Mouse (Mus musculus): Measurements from ENCODE around the gene Atp6v0c. TPM values are rescaled to one million over a fixed set of nuclear protein-coding genes. Genes with fewer than 3 reads are reported as not detected.

Atp6v0c gene
- polyA plus RNA-seq, 1 experiment from 2014 or later, result 499 TPM

GRCm38 (mm10) chr17:24156394-24156793, 13.1 kb downstream of the Atp6v0c start:
- no peak overlapping the region for H3K27ac ChIP-seq (ENCODE audit: low read depth, low read length)
- DNase-seq (ENCODE audit: low spot score) (no peak), ATAC-seq (replicated peaks; ENCODE audit: low FRiP score) (no peak)
- no peaks in the 10 kb centered on the region for H3K9me3 ChIP-seq (ENCODE audit: control insufficient read depth, low read length)
- no peak overlapping the region for H3K4me2 ChIP-seq
- H3K4me3 ChIP-seq (ENCODE audit: low read depth, low read length), result no peak overlapping the region
- H3K36me3 ChIP-seq (ENCODE audit: control insufficient read depth, insufficient read depth, low read length), result peaks cover 5% of the 10 kb centered on the region; the same call in 1 of the 2 replicates
- peaks cover 14% of the 10 kb centered on the region for H3K4me1 ChIP-seq (replicated peaks; ENCODE audit: control insufficient read depth, insufficient read depth, low read length)
- H3K9ac ChIP-seq (ENCODE audit: low read depth, low read length), result no peak overlapping the region
- 87% methylated on average over 3 of the region's 3 CpGs for whole genome bisulfite sequencing
- no peaks in the 10 kb centered on the region for H3K27me3 ChIP-seq (replicated peaks; ENCODE audit: control insufficient read depth, insufficient read depth, low read length)

DNA sequence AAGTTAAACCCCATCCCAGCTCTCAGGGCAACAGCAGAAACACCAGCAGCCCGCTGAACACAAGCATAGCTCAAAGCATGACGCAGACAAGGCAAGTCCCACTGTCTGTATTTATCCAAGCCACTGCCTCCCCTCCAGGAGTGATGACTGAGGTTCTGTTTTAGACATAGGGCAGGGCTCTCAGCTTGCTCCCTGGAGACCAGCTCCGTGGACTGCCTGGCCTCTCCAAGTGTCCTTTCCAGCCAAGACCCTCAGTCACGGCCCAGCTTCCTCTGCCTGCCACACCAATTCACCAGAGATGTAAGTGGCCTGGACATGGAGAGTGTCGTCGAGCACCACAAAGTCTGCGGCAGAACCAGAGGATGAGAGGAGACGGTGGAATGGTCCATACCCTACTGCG, 13.8 kb downstream of the Atp6v0c start:
- WGBS, result 89% methylated on average over 9 of the region's 9 CpGs
- H3K4me1 ChIP-seq (replicated peaks; ENCODE audit: control insufficient read depth, insufficient read depth, low read length), result peaks cover 15% of the 10 kb centered on the region
- H3K9ac ChIP-seq (ENCODE audit: low read depth, low read length), result no peak overlapping the region
- H3K36me3 ChIP-seq (ENCODE audit: control insufficient read depth, insufficient read depth, low read length), result peaks cover 5% of the 10 kb centered on the region; the same call in 1 of the 2 replicates
- no peaks in the 10 kb centered on the region for H3K9me3 ChIP-seq (ENCODE audit: control insufficient read depth, low read length)
- H3K4me3 ChIP-seq (ENCODE audit: low read depth, low read length), result no peak overlapping the region
- no peaks in the 10 kb centered on the region for H3K27me3 ChIP-seq (replicated peaks; ENCODE audit: control insufficient read depth, insufficient read depth, low read length)
- ATAC-seq (replicated peaks; ENCODE audit: low FRiP score) (no peak), DNase-seq (ENCODE audit: low spot score) (no peak)
- H3K27ac ChIP-seq (ENCODE audit: low read depth, low read length), result no peak overlapping the region
- H3K4me2 ChIP-seq, result no peak overlapping the region

DNA sequence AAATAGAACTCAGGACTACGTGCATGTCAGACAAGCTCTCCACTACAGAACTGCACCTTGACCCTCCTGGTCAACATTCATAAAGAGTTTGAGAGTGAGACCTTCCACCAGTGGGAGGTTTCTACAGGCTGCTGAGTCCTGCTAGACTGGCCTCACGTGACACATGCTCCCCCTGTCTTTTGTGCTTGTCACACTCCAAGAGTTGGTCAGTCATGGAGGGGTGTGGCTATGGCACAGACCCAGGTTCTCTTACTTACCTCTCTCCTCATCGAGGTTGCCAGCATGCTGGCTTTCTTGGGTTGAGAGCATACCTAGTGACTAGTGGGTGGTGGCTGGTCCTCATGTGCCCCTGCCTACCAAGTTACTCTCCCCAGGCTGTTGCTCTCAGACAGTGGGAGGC, 15.0 kb downstream of the Atp6v0c start:
- no peak overlapping the region for H3K4me3 ChIP-seq (ENCODE audit: low read depth, low read length)
- ATAC-seq (replicated peaks; ENCODE audit: low FRiP score), result no peak
- no peaks in the 10 kb centered on the region for H3K9me3 ChIP-seq (ENCODE audit: control insufficient read depth, low read length)
- 74% methylated on average over 3 of the region's 3 CpGs for WGBS
- H3K4me1 ChIP-seq (replicated peaks; ENCODE audit: control insufficient read depth, insufficient read depth, low read length), result peaks cover 15% of the 10 kb centered on the region
- H3K27me3 ChIP-seq (replicated peaks; ENCODE audit: control insufficient read depth, insufficient read depth, low read length), result no peaks in the 10 kb centered on the region
- H3K27ac ChIP-seq (ENCODE audit: low read depth, low read length), result no peak overlapping the region
- H3K4me2 ChIP-seq, result no peak overlapping the region
- H3K9ac ChIP-seq (ENCODE audit: low read depth, low read length), result no peak overlapping the region
- peaks cover 5% of the 10 kb centered on the region; the same call in 1 of the 2 replicates for H3K36me3 ChIP-seq (ENCODE audit: control insufficient read depth, insufficient read depth, low read length)
- no peak for DNase-seq (ENCODE audit: low spot score)

DNA sequence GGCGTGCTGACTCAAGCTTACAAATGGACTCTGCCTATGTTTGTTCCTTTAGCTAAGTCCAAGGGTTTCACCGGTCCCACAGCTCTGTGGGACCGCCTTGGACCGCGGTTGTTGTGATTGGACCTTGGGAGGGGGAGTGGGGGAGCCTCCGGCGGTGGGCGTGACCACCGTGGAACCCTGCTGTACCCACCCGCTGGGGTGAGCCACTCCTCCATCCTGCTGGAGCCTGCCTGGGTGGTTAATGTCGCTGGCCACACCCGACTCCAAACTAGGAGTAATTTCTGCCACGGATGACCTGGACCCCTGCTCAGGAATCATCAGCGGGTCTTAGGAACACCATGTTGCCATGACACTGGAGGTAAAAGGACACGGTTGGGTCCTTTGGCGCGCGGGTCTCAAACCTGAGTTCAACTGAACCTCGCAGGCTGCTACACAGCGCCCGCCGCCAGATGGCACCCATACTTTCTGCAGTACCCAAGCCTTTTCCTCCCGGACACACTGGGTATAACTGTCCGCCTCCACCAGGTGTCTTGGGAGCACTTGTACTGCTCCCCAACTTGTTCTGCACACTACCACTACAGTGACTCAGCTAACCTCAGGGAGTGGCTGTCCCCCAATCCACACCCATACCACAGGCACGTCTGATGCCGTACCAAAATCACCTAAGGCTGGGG, 17.5 kb downstream of the Atp6v0c start:
- H3K9ac ChIP-seq (ENCODE audit: low read depth, low read length), result peak overlapping the region; percentile 52
- H3K4me1 ChIP-seq (replicated peaks; ENCODE audit: control insufficient read depth, insufficient read depth, low read length), result peaks cover 15% of the 10 kb centered on the region
- H3K27me3 ChIP-seq (replicated peaks; ENCODE audit: control insufficient read depth, insufficient read depth, low read length), result no peaks in the 10 kb centered on the region
- H3K9me3 ChIP-seq (ENCODE audit: control insufficient read depth, low read length), result no peaks in the 10 kb centered on the region
- no peak overlapping the region; the same call in 1 of the 2 replicates for H3K27ac ChIP-seq (ENCODE audit: low read depth, low read length)
- DNase-seq (ENCODE audit: low spot score), result peak; percentile 82
- H3K4me2 ChIP-seq, result peak overlapping the region; percentile 87
- H3K4me3 ChIP-seq (ENCODE audit: low read depth, low read length), result peak overlapping the region; percentile 52
- ATAC-seq (replicated peaks; ENCODE audit: low FRiP score), result peak; percentile 96
- WGBS, result 2% methylated on average over 26 of the region's 26 CpGs
- peaks cover 3% of the 10 kb centered on the region; the same call in 1 of the 2 replicates for H3K36me3 ChIP-seq (ENCODE audit: control insufficient read depth, insufficient read depth, low read length)

DNA sequence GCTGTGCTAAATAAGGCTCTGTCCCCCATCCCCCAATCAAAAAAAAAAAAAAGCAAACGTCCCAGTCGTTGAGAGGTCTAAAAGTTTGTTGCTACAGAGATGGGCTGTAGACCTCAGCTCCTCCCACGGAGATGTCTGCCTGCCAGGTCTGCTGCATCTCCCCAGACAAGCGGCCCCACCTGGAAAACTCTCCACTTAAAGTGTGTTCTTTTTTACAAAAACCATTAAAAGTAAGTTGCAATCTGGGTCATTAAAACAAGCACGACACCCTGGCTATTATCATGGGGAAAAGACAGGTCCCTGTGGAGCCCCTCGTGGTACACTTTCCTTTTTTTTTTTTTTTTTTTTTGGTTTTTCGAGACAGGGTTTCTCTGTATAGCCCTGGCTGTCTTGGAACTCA, 18.1 kb downstream of the Atp6v0c start:
- Histone ChIP-seq H3K27ac (ENCODE audit: low read depth, low read length) (no peak overlapping the region), H3K27me3 (replicated peaks; ENCODE audit: control insufficient read depth, insufficient read depth, low read length) (no peaks in the 10 kb centered on the region), H3K9ac (ENCODE audit: low read depth, low read length) (no peak overlapping the region), H3K4me3 (ENCODE audit: low read depth, low read length) (peak overlapping the region; percentile 52; the same call in 1 of the 2 replicates), H3K4me2 (peak overlapping the region; percentile 87), H3K4me1 (replicated peaks; ENCODE audit: control insufficient read depth, insufficient read depth, low read length) (peaks cover 15% of the 10 kb centered on the region), H3K36me3 (ENCODE audit: control insufficient read depth, insufficient read depth, low read length) (peaks cover under 1% of the 10 kb centered on the region; the same call in 1 of the 2 replicates), H3K9me3 (ENCODE audit: control insufficient read depth, low read length) (no peaks in the 10 kb centered on the region)
- 23% methylated on average over 7 of the region's 7 CpGs for WGBS
- no peak for DNase-seq (ENCODE audit: low spot score)
- no peak for ATAC-seq (replicated peaks; ENCODE audit: low FRiP score)

DNA sequence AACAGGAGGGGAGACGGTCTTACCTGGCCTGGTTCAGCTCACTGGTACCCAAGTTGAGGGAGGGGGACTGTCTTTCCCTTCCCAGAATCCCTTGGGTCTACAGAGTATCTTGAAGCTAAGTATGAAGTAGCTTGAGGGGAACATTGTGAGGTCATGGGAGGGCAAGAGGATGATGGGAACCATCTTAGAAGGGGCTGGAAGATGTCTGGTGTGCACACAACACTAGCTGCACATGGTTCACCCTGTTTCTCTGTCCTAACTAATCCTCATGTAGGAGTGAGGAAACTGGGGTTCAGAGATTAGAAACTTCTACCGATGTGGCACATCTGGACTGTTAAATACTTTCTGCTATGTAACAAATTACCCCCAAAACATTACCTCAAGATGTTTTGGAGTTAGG, 18.7 kb downstream of the Atp6v0c start, which contains the start of gene Pdpk1:
Gene Pdpk1, minus strand, starts transcription at position 101 of the 400 bp plus-strand sequence.
- H3K4me3 ChIP-seq (ENCODE audit: low read depth, low read length), result peak within 1 kb of the TSS; percentile 52
- no peak within 1 kb of the TSS for H3K27ac ChIP-seq (ENCODE audit: low read depth, low read length)
- H3K36me3 ChIP-seq (ENCODE audit: control insufficient read depth, insufficient read depth, low read length), result no peaks in the 10 kb centered on the region
- WGBS, result 74% methylated on average over 2 of the region's 2 CpGs
- peaks cover 15% of the 10 kb centered on the region for H3K4me1 ChIP-seq (replicated peaks; ENCODE audit: control insufficient read depth, insufficient read depth, low read length)
- H3K9ac ChIP-seq (ENCODE audit: low read depth, low read length), result peak within 1 kb of the TSS; percentile 52
- H3K27me3 ChIP-seq (replicated peaks; ENCODE audit: control insufficient read depth, insufficient read depth, low read length), result no peaks in the 10 kb centered on the region
- H3K9me3 ChIP-seq (ENCODE audit: control insufficient read depth, low read length), result no peaks in the 10 kb centered on the region
- peak within 1 kb of the TSS; percentile 87 for H3K4me2 ChIP-seq
- ATAC-seq (replicated peaks; ENCODE audit: low FRiP score) (no peak), DNase-seq (ENCODE audit: low spot score) (no peak)

DNA sequence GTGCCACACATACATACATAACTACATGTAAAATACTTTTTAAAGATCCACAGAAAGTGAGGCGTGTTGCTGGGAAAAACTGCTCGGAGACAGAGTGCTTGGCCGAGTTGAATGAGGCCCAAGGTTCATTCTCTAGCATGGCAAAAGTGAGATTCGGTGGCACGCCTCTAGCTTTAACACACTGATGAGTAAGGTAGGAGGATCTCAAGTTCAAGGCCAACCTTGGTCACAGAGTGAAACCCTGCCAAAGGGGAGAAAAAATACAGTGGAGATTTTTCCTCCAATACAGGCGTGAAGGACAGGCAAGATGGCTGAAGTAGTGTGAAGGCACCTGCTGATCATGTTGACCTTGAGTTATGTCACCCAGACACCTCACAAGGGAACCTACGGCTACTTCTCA, 20.1 kb downstream of the Atp6v0c start:
- DNase-seq (ENCODE audit: low spot score), result no peak
- Histone ChIP-seq H3K4me2 (no peak overlapping the region), H3K4me1 (replicated peaks; ENCODE audit: control insufficient read depth, insufficient read depth, low read length) (peaks cover 15% of the 10 kb centered on the region), H3K4me3 (ENCODE audit: low read depth, low read length) (no peak overlapping the region), H3K27me3 (replicated peaks; ENCODE audit: control insufficient read depth, insufficient read depth, low read length) (no peaks in the 10 kb centered on the region), H3K9ac (ENCODE audit: low read depth, low read length) (no peak overlapping the region), H3K36me3 (ENCODE audit: control insufficient read depth, insufficient read depth, low read length) (no peaks in the 10 kb centered on the region), H3K9me3 (ENCODE audit: control insufficient read depth, low read length) (no peaks in the 10 kb centered on the region), H3K27ac (ENCODE audit: low read depth, low read length) (no peak overlapping the region)
- no peak for ATAC-seq (replicated peaks; ENCODE audit: low FRiP score)
- WGBS, result 81% methylated on average over 7 of the region's 7 CpGs

GRCm38 (mm10) chr17:24142897-24143296, 26.6 kb downstream of the Atp6v0c start:
- ATAC-seq (replicated peaks; ENCODE audit: low FRiP score) (no peak), DNase-seq (ENCODE audit: low spot score) (no peak)
- Histone ChIP-seq H3K4me2 (no peak overlapping the region), H3K36me3 (ENCODE audit: control insufficient read depth, insufficient read depth, low read length) (no peaks in the 10 kb centered on the region), H3K27ac (ENCODE audit: low read depth, low read length) (no peak overlapping the region), H3K4me1 (replicated peaks; ENCODE audit: control insufficient read depth, insufficient read depth, low read length) (peaks cover 17% of the 10 kb centered on the region), H3K27me3 (replicated peaks; ENCODE audit: control insufficient read depth, insufficient read depth, low read length) (no peaks in the 10 kb centered on the region), H3K9me3 (ENCODE audit: control insufficient read depth, low read length) (no peaks in the 10 kb centered on the region), H3K9ac (ENCODE audit: low read depth, low read length) (no peak overlapping the region), H3K4me3 (ENCODE audit: low read depth, low read length) (no peak overlapping the region)
- WGBS, result 45% methylated on average over 2 of the region's 2 CpGs

GRCm38 (mm10) chr17:24141425-24141920, 28.0 kb downstream of the Atp6v0c start:
- DNase-seq (ENCODE audit: low spot score) (peak; percentile 92), ATAC-seq (replicated peaks; ENCODE audit: low FRiP score) (peak; percentile 97)
- H3K4me2 ChIP-seq, result peak overlapping the region; percentile 84
- peak overlapping the region; percentile 75 for H3K4me3 ChIP-seq (ENCODE audit: low read depth, low read length)
- no peaks in the 10 kb centered on the region for H3K9me3 ChIP-seq (ENCODE audit: control insufficient read depth, low read length)
- no peaks in the 10 kb centered on the region for H3K36me3 ChIP-seq (ENCODE audit: control insufficient read depth, insufficient read depth, low read length)
- H3K9ac ChIP-seq (ENCODE audit: low read depth, low read length), result peak overlapping the region; percentile 85
- WGBS, result under 1% methylated on average over 55 of the region's 57 CpGs
- H3K27ac ChIP-seq (ENCODE audit: low read depth, low read length), result peak overlapping the region; percentile 78
- H3K27me3 ChIP-seq (replicated peaks; ENCODE audit: control insufficient read depth, insufficient read depth, low read length), result no peaks in the 10 kb centered on the region
- peaks cover 17% of the 10 kb centered on the region for H3K4me1 ChIP-seq (replicated peaks; ENCODE audit: control insufficient read depth, insufficient read depth, low read length)

Data from liver, embryonic 11.5 days (tissue).